Mouse (Mus musculus) intestine, embryonic 16.5 days (tissue): ENCODE data around the gene Ift88. TPM values are rescaled to one million over a fixed set of nuclear protein-coding genes. Genes with fewer than 3 reads are reported as not detected.
A peak's percentile ranks its signal among the peaks of the same experiment; 100 is the strongest.
"Not testable (repeated sequence)": the region's sequence is repeated elsewhere in the genome, so short reads cannot be mapped to it uniquely, and the experiment has no call there.

Source experiments
- ATAC-seq: fragments of 200-750 bp; cut with Nextera tagmentation; 2 replicates; pipeline ENCODE4 v1.8.0; 2017; ENCODE audit warnings: moderate TSS enrichment, moderate library complexity
- H3K27ac ChIP-seq: fragments of 300-500 bp; sonication (generic); 2 replicates; pipeline ENCODE4 v1.5.1; 2014; ENCODE audit warnings: mild to moderate bottlenecking, low read length
- H3K27me3 ChIP-seq: fragments of 300-500 bp; sonication (generic); replicated peaks from 2 replicates; pipeline ENCODE4 v1.6.1; 2014; ENCODE audit warnings: low read length, control low read depth, mixed read lengths; ENCODE audit not compliant: control insufficient read depth, insufficient read depth
- H3K36me3 ChIP-seq: fragments of 300-500 bp; sonication (generic); 2 replicates; pipeline ENCODE4 v1.6.1; 2014; ENCODE audit warnings: low read length, control low read depth; ENCODE audit not compliant: control insufficient read depth, insufficient read depth
- H3K4me1 ChIP-seq: fragments of 300-500 bp; sonication (generic); 2 replicates; pipeline ENCODE4 v1.6.1; 2014; ENCODE audit warnings: low read length, control low read depth, mixed read lengths; ENCODE audit not compliant: control insufficient read depth, insufficient read depth
- H3K4me2 ChIP-seq: fragments of 300-500 bp; sonication (generic); 2 replicates; pipeline ENCODE4 v1.6.1; 2014; ENCODE audit warnings: low read depth, low read length, control low read depth
- H3K4me3 ChIP-seq: fragments of 300-500 bp; sonication (generic); 2 replicates; pipeline ENCODE4 v1.5.1; 2014; ENCODE audit warnings: mild to moderate bottlenecking, low read length
- H3K9ac ChIP-seq: fragments of 300-500 bp; sonication (generic); 2 replicates; pipeline ENCODE4 v1.6.1; 2014; ENCODE audit warnings: low read depth, low read length
- H3K9me3 ChIP-seq: fragments of 300-500 bp; sonication (generic); 2 replicates; pipeline ENCODE4 v1.6.1; 2016; ENCODE audit warnings: low read length, control low read depth; ENCODE audit not compliant: control insufficient read depth
- WGBS: fragments of 180-500 bp; shearing (Covaris S2); extraction: QIAGEN DNeasy Blood & Tissue Kit; methylation state at CpG from one replicate; pipeline ENCODE4 v1.1.7; 2014; 5-methylcytosine and 5-hydroxymethylcytosine counted together
- polyA plus RNA-seq: library from polyadenylated mRNA; unstranded; fragments of >200 nt; fragmentation: Nextera tagmentation; extraction: Ambion mirVana; gene quantifications from 2 replicates; pipeline ENCODE4 v1.2.1, GENCODE M21; 2015

The Ift88 gene
- polyA plus RNA-seq, 1 experiment from 2014 or later: 7.2 TPM

DNA sequence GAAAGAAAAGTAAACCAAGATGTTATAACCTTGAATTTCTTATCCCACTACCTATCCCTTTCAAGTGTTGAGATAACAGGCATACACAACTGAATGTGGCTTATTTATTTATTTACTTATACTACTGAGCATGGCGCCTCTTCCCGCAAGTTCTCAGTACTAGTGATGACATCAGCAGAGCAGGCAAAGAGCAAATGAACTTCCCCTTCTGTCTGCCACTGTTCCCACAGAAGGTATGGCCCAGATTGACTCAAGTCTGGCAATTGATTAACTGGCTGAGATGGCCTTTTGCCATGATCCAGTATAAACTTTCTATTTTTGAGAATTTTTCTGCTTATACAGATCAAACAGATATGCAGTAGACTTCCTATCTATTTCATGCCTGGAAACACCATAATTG, 6.7 kb upstream of the Ift88 start:
- Histone ChIP-seq H3K4me2 (no peak overlapping the region), H3K27me3 (no peaks in the 10 kb centered on the region), H3K27ac (no peak overlapping the region), H3K4me3 (no peak overlapping the region), H3K4me1 (no peaks in the 10 kb centered on the region; the same call in 1 of the 2 replicates), H3K9me3 (no peaks in the 10 kb centered on the region), H3K36me3 (no peaks in the 10 kb centered on the region), H3K9ac (no peak overlapping the region)
- 84% methylated on average over 2 of the region's 2 CpGs for whole genome bisulfite sequencing
- ATAC-seq: no peak

DNA sequence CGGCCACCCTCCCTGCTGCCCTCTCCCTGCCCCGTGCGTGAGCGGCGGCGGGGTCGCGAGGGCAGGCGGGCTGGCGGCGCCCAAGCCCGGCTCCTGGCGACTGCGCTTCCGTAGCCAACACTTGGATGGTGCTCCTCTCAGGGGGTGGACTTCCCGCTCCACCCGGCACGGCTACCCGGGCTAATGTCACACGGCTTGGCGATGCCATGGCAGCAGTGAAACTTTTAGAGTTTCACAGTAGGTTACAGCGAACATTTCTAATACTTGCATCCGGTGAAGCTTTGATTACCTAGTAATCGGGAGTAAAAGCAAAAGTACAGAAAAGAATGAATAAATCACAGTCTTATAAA, 325 bp downstream of the Ift88 start:
- Histone ChIP-seq H3K27ac (peak overlapping the region; percentile 51; the same call in 1 of the 2 replicates), H3K27me3 (no peaks in the 10 kb centered on the region), H3K9me3 (no peaks in the 10 kb centered on the region), H3K9ac (peak overlapping the region; percentile 86), H3K4me3 (peak overlapping the region; percentile 99), H3K4me2 (peak overlapping the region; percentile 76), H3K36me3 (no peaks in the 10 kb centered on the region), H3K4me1 (no peaks in the 10 kb centered on the region)
- under 1% methylated on average over 24 of the region's 24 CpGs for WGBS
- ATAC-seq: peak; percentile 86

DNA sequence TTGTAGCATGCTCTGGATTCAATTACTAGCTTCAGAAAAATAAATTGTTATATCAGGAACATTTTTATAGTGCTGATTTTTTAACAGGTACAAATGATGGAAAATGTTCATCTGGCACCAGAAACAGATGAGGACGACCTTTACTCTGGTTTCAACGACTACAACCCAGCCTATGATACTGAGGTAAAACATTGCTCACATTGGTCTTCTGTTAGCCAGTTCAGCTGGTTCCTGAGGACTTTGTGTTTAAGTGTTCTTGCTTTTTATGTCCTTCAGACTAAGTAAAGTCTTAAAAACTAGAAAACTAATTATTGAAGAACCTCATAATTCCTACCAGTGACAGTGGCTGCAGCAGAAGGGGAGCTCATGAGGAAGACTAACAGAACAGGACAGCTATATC, 6.6 kb downstream of the Ift88 start:
- no peaks in the 10 kb centered on the region for H3K27me3 ChIP-seq
- no peak overlapping the region for H3K9ac ChIP-seq
- H3K4me3 ChIP-seq: no peak overlapping the region
- H3K36me3 ChIP-seq: no peaks in the 10 kb centered on the region
- no peaks in the 10 kb centered on the region for H3K9me3 ChIP-seq
- H3K4me1 ChIP-seq: no peaks in the 10 kb centered on the region
- WGBS: 70% methylated on average over 2 of the region's 2 CpGs
- H3K27ac ChIP-seq: no peak overlapping the region
- H3K4me2 ChIP-seq: no peak overlapping the region
- ATAC-seq: no peak

DNA sequence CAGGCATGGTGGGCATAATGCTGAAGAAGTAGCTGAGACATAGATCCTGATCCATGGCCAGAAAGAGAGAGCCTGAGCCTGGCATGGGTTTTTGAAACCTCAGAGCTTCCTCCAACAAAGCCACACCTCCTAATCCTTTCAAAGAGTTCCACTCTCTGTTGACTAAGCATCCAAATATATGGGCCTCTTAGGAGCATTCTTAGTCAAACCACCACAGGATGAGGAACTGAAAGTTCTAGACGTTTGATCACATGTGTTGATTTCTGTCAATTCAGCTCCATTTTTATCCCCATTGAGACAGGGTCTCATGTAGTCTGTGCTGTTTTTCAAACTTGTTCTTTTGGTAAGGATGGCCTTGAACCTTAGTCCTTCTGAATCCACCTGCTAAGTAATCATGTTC, 28.7 kb downstream of the Ift88 start:
- H3K9ac ChIP-seq: no peak overlapping the region
- no peak for ATAC-seq
- H3K4me2 ChIP-seq: no peak overlapping the region
- H3K9me3 ChIP-seq: 0 out of 2 replicates have a peak, but pooled peaks cover 4% of the 10 kb centered on the region
- H3K27ac ChIP-seq: no peak overlapping the region
- H3K36me3 ChIP-seq: no peaks in the 10 kb centered on the region
- no peak overlapping the region for H3K4me3 ChIP-seq
- H3K4me1 ChIP-seq: no peaks in the 10 kb centered on the region
- H3K27me3 ChIP-seq: no peaks in the 10 kb centered on the region
- 81% methylated on average over 1 of the region's 1 CpGs for WGBS

DNA sequence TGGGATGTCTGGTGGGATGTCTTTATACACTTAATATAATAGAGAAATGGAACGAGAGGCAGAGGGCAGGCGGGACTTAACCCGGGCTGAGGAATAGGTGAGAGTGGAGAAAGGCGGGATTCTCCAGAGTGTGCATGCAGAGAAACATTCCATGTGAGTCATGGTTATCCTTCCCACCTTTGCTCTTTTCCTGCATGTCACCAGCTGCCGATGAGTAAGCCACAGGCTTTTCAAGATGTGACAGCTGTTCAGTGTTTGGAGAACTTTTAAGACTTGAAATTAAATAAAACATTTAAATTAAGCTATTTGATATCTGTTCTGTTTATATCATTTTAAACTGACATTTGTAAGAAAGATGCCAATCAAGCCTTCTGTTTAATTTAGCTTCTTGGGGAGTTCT, 36.0 kb downstream of the Ift88 start:
- H3K4me2 ChIP-seq: no peak overlapping the region
- no peaks in the 10 kb centered on the region for H3K36me3 ChIP-seq
- no peaks in the 10 kb centered on the region for H3K4me1 ChIP-seq
- no peaks in the 10 kb centered on the region for H3K27me3 ChIP-seq
- ATAC-seq: no peak
- 80% methylated on average over 5 of the region's 5 CpGs for WGBS
- no peak overlapping the region for H3K9ac ChIP-seq
- no peak overlapping the region for H3K27ac ChIP-seq
- no peak overlapping the region for H3K4me3 ChIP-seq
- H3K9me3 ChIP-seq: no peaks in the 10 kb centered on the region

DNA sequence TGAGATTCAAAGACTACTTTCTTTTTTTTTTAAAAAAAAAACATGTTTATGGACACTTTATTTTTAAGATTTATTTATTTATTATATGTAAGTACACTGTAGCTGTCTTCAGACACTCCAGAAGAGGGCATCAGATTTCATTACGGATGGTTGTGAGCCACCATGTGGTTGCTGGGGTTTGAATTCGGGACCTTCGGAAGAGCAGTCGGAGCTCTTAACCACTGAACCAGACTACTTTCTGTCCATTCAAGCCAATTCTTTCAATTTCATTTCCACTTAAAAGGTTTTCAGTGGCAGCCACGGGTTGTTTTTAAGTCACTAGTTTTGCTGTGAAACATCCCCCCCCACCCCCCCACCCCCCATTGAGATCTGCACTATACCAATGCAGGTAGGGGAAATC, 36.5 kb downstream of the Ift88 start:
- not testable (repeated sequence) for H3K4me1 ChIP-seq, H3K9ac ChIP-seq, H3K4me3 ChIP-seq, H3K9me3 ChIP-seq, ATAC-seq, H3K36me3 ChIP-seq, H3K27ac ChIP-seq, H3K27me3 ChIP-seq, H3K4me2 ChIP-seq
- 78% methylated on average over 5 of the region's 5 CpGs for WGBS

DNA sequence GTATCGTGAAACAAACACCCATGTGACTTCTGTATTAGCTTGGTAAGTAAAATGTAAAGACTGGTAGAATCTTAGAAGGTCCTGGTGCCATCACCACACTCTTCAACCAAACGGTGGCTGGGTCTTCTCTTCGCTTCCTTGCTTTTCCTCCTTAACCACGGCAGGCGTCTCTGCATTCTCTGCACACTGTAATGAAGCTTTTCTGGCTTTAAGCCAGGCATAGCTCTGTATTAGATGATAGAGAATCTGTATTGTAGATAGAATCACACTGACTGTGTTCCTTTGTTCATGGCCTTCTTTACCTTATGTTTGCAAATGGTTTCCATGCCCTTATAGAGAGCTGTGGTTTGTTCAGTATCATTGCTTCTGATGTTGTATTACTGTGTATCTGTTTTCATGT, 39.0 kb downstream of the Ift88 start:
- H3K4me1 ChIP-seq: no peaks in the 10 kb centered on the region
- 65% methylated on average over 5 of the region's 5 CpGs for WGBS
- no peak overlapping the region for H3K27ac ChIP-seq
- no peak for ATAC-seq
- no peaks in the 10 kb centered on the region for H3K27me3 ChIP-seq
- no peak overlapping the region for H3K4me3 ChIP-seq
- no peaks in the 10 kb centered on the region for H3K36me3 ChIP-seq
- no peak overlapping the region for H3K9ac ChIP-seq
- no peaks in the 10 kb centered on the region for H3K9me3 ChIP-seq
- H3K4me2 ChIP-seq: no peak overlapping the region

DNA sequence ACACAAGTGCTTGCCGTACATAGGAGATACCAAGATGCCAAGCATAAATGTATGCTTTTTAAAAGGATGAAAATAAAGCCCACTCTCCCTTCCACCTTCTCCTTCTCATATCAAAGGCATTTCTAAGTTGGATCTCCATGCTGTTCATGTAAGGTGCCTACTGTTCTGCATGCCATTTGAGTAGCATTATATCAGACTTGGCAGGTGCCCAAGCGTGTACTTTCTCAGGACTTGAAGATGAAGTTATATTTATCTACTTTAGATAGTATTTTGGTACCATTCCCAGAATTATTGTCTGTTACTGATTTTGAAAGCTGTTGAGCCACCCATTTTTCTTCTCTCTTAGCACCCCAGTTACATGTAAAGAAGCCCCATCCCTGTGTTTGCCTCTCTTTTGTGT, 51.2 kb downstream of the Ift88 start:
- Histone ChIP-seq H3K4me1 (no peaks in the 10 kb centered on the region), H3K36me3 (no peaks in the 10 kb centered on the region), H3K4me2 (no peak overlapping the region), H3K27me3 (no peaks in the 10 kb centered on the region), H3K9me3 (no peaks in the 10 kb centered on the region), H3K9ac (no peak overlapping the region), H3K27ac (no peak overlapping the region), H3K4me3 (no peak overlapping the region)
- no peak for ATAC-seq
- 78% methylated on average over 2 of the region's 2 CpGs for WGBS

DNA sequence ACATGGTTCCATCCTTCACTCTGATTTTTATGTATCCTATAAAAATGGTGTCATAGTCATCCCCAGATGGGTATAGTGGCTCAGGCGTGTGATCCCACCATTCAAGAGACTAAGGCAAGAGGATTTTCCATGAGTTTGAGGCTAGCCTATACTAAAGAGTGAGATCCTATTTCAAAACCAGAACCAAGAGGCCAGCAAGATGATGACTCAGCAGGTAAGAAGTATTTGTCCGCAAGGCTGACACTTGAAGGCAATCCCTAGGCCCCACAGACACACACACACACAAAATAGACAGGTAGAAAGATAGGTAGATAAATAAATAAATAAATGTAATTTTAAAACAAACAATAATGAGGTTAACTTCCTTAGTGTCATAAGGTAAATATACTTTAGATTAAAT, 58.4 kb downstream of the Ift88 start:
- Histone ChIP-seq H3K9ac (no peak overlapping the region), H3K9me3 (no peaks in the 10 kb centered on the region), H3K4me1 (no peaks in the 10 kb centered on the region), H3K27me3 (no peaks in the 10 kb centered on the region), H3K36me3 (no peaks in the 10 kb centered on the region), H3K4me2 (no peak overlapping the region), H3K4me3 (no peak overlapping the region), H3K27ac (no peak overlapping the region)
- 84% methylated on average over 2 of the region's 2 CpGs for WGBS
- ATAC-seq: no peak

DNA sequence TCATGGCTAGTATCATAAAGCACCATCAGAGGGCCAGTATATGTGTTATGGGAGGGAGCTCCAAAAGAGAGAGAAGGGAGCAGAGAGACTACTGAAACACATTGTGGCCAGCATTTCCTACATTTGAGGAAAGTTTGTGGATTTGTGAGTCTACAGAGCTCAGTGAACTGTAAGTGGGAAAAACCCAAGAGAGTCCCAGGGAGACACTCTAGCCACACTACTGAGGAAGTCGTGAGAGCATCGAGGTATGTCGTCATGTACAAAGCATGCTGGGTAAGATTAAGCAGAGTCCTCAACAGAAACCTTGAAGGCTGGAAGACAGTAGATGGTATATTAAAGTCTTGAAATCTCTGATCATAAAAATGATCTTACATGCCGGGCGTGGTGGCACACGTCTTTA, 60.3 kb downstream of the Ift88 start:
- no peaks in the 10 kb centered on the region for H3K9me3 ChIP-seq
- no peak overlapping the region for H3K4me3 ChIP-seq
- WGBS: 91% methylated on average over 6 of the region's 6 CpGs
- H3K9ac ChIP-seq: no peak overlapping the region
- H3K4me2 ChIP-seq: no peak overlapping the region
- H3K27ac ChIP-seq: no peak overlapping the region
- H3K36me3 ChIP-seq: no peaks in the 10 kb centered on the region
- H3K4me1 ChIP-seq: no peaks in the 10 kb centered on the region
- H3K27me3 ChIP-seq: no peaks in the 10 kb centered on the region
- no peak for ATAC-seq
